Mouse (Mus musculus) ES-E14 (cell line): ENCODE measurements around the gene Rin2.

Experiments
- CHD2 ChIP-seq: IDR thresholded peaks from 2 replicates; pipeline ENCODE4 v1.6.1; 2014; ENCODE audit warnings: mild to moderate bottlenecking, low read depth, low read length, inconsistent platforms
- ZC3H11A ChIP-seq: IDR thresholded peaks from 2 replicates; pipeline ENCODE4 v1.6.1; 2012; ENCODE audit warnings: low read depth, mild to moderate bottlenecking, inconsistent platforms, low read length, borderline replicate concordance
- ZNF384 ChIP-seq: IDR thresholded peaks from 2 replicates; pipeline ENCODE4 v1.6.1; 2012; ENCODE audit warnings: low read depth, low read length, inconsistent platforms

DNA sequence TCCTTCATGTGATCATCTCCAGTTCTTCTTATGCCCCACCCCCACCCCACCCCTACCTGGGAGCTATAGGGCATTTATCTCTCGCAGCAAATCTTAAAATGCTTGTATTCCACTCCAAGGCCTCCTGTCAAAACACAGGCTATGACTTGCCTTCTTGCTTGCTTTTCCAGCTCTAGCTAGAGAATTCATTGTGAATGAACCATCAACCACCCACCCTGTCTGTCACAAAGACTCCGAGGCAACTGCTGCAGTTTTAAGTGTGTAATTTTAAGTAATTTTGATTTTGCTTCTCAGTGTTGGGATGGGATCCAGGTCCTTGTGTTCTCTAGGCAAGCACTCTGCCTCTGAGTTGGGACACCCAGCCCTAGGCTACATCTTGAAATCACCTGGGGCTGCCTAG is 215.6 kb downstream of the Rin2 start:
- TF ChIP-seq ZC3H11A (no peak), ZNF384 (no peak), CHD2 (no peak)
